15 mouse cellular contexts compared by ENCODE assay signal in genomic region chr8:46251561-46251960, GRCm38 (mm10). TPM values are rescaled to one million over a fixed set of nuclear protein-coding genes. Genes with fewer than 3 reads are reported as not detected.
A peak's percentile ranks its signal among the peaks of the same experiment; 100 is the strongest.
DNase-seq lines count a peak whose midpoint lies in the region; ATAC-seq lines count a peak whose summit lies in the region.
"Had no signal": no experiment of that assay in that cellular context is flagged by ENCODE, and none has a peak within 500 bp of the region (broad histone marks: within the 10 kb centered on the region; RNA-seq: fewer than 3 reads in every experiment).

No protein-coding gene starts in this region.

- ATAC-seq in hindbrain, embryonic 11.5 days (ENCODE audit: low FRiP score): no peak
- no peak for ATAC-seq in midbrain, embryonic 12.5 days (ENCODE audit: low FRiP score, low read depth)
- no peak for ATAC-seq in intestine, embryonic 16.5 days
- ATAC-seq: intestine, embryonic 15.5 days had no signal

- peak; percentile 66 for DNase-seq in embryo, embryonic 10.5 days (ENCODE audit: low spot score)
- DNase-seq in embryonic facial prominence, embryonic 10.5 days (ENCODE audit: low spot score): peak; percentile 53
- no peak for DNase-seq in hindbrain, embryonic 11.5 days (ENCODE audit: low spot score)
- DNase-seq in adrenal gland, postnatal 4 days (ENCODE audit: low spot score in 2 of 2): no peak
- no peak for DNase-seq in frontal cortex, adult 2 months (ENCODE audit: extremely low spot score in 1 of 2, low spot score in 1 of 2)
- DNase-seq in urinary bladder, postnatal 10 days (ENCODE audit: low spot score): no peak
- DNase-seq: lung, adult 18-20 months; right cerebral cortex, postnatal 25 days had no signal

- no peaks in the 10 kb centered on the region for H3K36me3 ChIP-seq in embryonic facial prominence, embryonic 10.5 days (replicated peaks)
- H3K36me3 ChIP-seq in hindbrain, embryonic 11.5 days (ENCODE audit: control insufficient read depth, insufficient read depth, low read length): no peaks in the 10 kb centered on the region
- no peaks in the 10 kb centered on the region for H3K36me3 ChIP-seq in midbrain, embryonic 12.5 days
- no peaks in the 10 kb centered on the region for H3K36me3 ChIP-seq in intestine, embryonic 16.5 days (ENCODE audit: control insufficient read depth, insufficient read depth, low read length)
- H3K36me3 ChIP-seq: heart, embryonic 10.5 days; intestine, embryonic 15.5 days; stomach, embryonic 15.5 days had no signal

- no peak overlapping the region for H3K4me3 ChIP-seq in embryonic facial prominence, embryonic 10.5 days
- no peak overlapping the region for H3K4me3 ChIP-seq in hindbrain, embryonic 11.5 days (ENCODE audit: low read depth, low read length)
- H3K4me3 ChIP-seq in midbrain, embryonic 12.5 days: no peak overlapping the region
- H3K4me3 ChIP-seq in intestine, embryonic 16.5 days (ENCODE audit: low read length): no peak overlapping the region
- H3K4me3 ChIP-seq: heart, embryonic 10.5 days; intestine, embryonic 15.5 days; stomach, embryonic 15.5 days had no signal

- no peak overlapping the region for H3K9ac ChIP-seq in hindbrain, embryonic 11.5 days (ENCODE audit: low read depth, low read length)
- H3K9ac ChIP-seq in midbrain, embryonic 12.5 days (replicated peaks): no peak overlapping the region
- H3K9ac ChIP-seq in intestine, embryonic 16.5 days (ENCODE audit: low read depth, low read length): no peak overlapping the region
- H3K9ac ChIP-seq: intestine, embryonic 15.5 days; stomach, embryonic 15.5 days had no signal

- H3K9me3 ChIP-seq in embryonic facial prominence, embryonic 10.5 days: no peaks in the 10 kb centered on the region
- no peaks in the 10 kb centered on the region for H3K9me3 ChIP-seq in hindbrain, embryonic 11.5 days (ENCODE audit: control insufficient read depth, low read length)
- no peaks in the 10 kb centered on the region for H3K9me3 ChIP-seq in midbrain, embryonic 12.5 days
- H3K9me3 ChIP-seq in intestine, embryonic 16.5 days (ENCODE audit: control insufficient read depth, low read length): no peaks in the 10 kb centered on the region
- H3K9me3 ChIP-seq: heart, embryonic 10.5 days; intestine, embryonic 15.5 days; stomach, embryonic 15.5 days had no signal

- H3K27ac ChIP-seq in embryonic facial prominence, embryonic 10.5 days (replicated peaks): peak overlapping the region; percentile 70
- H3K27ac ChIP-seq in hindbrain, embryonic 11.5 days (ENCODE audit: low read depth, low read length): no peak overlapping the region
- H3K27ac ChIP-seq in midbrain, embryonic 12.5 days (replicated peaks): no peak overlapping the region
- H3K27ac ChIP-seq in intestine, embryonic 16.5 days (ENCODE audit: low read length): no peak overlapping the region
- H3K27ac ChIP-seq: heart, embryonic 10.5 days; intestine, embryonic 15.5 days; stomach, embryonic 15.5 days had no signal

- H3K27me3 ChIP-seq in embryonic facial prominence, embryonic 10.5 days (replicated peaks; ENCODE audit: low read depth, poor library complexity, severe bottlenecking): peaks cover 32% of the 10 kb centered on the region
- peaks cover 16% of the 10 kb centered on the region for H3K27me3 ChIP-seq in hindbrain, embryonic 11.5 days (ENCODE audit: control insufficient read depth, insufficient read depth, low read length)
- H3K27me3 ChIP-seq in midbrain, embryonic 12.5 days: peaks cover 43% of the 10 kb centered on the region
- no peaks in the 10 kb centered on the region for H3K27me3 ChIP-seq in intestine, embryonic 16.5 days (replicated peaks; ENCODE audit: control insufficient read depth, insufficient read depth, low read length)
- H3K27me3 ChIP-seq: intestine, embryonic 15.5 days; stomach, embryonic 15.5 days had no signal

- peaks cover 18% of the 10 kb centered on the region for H3K4me1 ChIP-seq in embryonic facial prominence, embryonic 10.5 days
- H3K4me1 ChIP-seq in hindbrain, embryonic 11.5 days (replicated peaks; ENCODE audit: control insufficient read depth, insufficient read depth, low read length): no peaks in the 10 kb centered on the region
- peaks cover 11% of the 10 kb centered on the region for H3K4me1 ChIP-seq in midbrain, embryonic 12.5 days
- H3K4me1 ChIP-seq in intestine, embryonic 16.5 days (ENCODE audit: control insufficient read depth, insufficient read depth, low read length): no peaks in the 10 kb centered on the region
- H3K4me1 ChIP-seq: stomach, embryonic 15.5 days had no signal

- 44% methylated on average over 10 of the region's 10 CpGs for WGBS in embryonic facial prominence, embryonic 10.5 days
- 37% methylated on average over 10 of the region's 10 CpGs for WGBS in hindbrain, embryonic 11.5 days
- WGBS in midbrain, embryonic 12.5 days: 47% methylated on average over 10 of the region's 10 CpGs
- 48% methylated on average over 10 of the region's 10 CpGs for WGBS in intestine, embryonic 16.5 days

- H3K4me2 ChIP-seq in hindbrain, embryonic 11.5 days (replicated peaks; ENCODE audit: low read depth, low read length): 0 out of 2 replicates have a peak overlapping the region, but pooled peaks have one; percentile 6
- H3K4me2 ChIP-seq in midbrain, embryonic 12.5 days (replicated peaks): peak overlapping the region; percentile 22; the same call in 1 of the 2 replicates
- no peak overlapping the region for H3K4me2 ChIP-seq in intestine, embryonic 16.5 days (ENCODE audit: low read depth, low read length)
- H3K4me2 ChIP-seq: stomach, embryonic 15.5 days had no signal

RNA-seq across cellular contexts. Expression of gene Slc25a4, which starts 40.5 kb away (rescaled TPM):
- 543 and 574 TPM in 2 replicates for polyA plus RNA-seq in embryonic facial prominence, embryonic 10.5 days (2016; fragmentation: Nextera tagmentation; extraction: Ambion mirVana)
- 486 and 529 TPM in 2 replicates for polyA plus RNA-seq in hindbrain, embryonic 11.5 days (2014; fragmentation: Nextera tagmentation; extraction: Ambion mirVana)
- 494 and 521 TPM in 2 replicates for polyA plus RNA-seq in midbrain, embryonic 12.5 days (2016; fragmentation: Nextera tagmentation; extraction: Ambion mirVana)
- total RNA-seq in adrenal gland, postnatal 4 days (2021): 100 to 1,000 TPM; 273 to 285 TPM
- polyA plus RNA-seq in frontal cortex, adult 2 months (2012; rRNA removed): 634 and 635 TPM in 2 replicates
- polyA plus RNA-seq in intestine, embryonic 16.5 days (2015; fragmentation: Nextera tagmentation; extraction: Ambion mirVana): 360 and 397 TPM in 2 replicates

RNA-seq across cellular contexts. Expression of gene Helt, which starts 42.9 kb away (rescaled TPM):
- polyA plus RNA-seq in embryonic facial prominence, embryonic 10.5 days (2016; fragmentation: Nextera tagmentation; extraction: Ambion mirVana): 0.36 and 0.64 TPM in 2 replicates
- 0.60 and 1.1 TPM in 2 replicates for polyA plus RNA-seq in hindbrain, embryonic 11.5 days (2014; fragmentation: Nextera tagmentation; extraction: Ambion mirVana)
- 38.6 and 58.0 TPM in 2 replicates for polyA plus RNA-seq in midbrain, embryonic 12.5 days (2016; fragmentation: Nextera tagmentation; extraction: Ambion mirVana)
- under 1 TPM in 1 of 2 experiments, not detected in 1; 0.23 TPM for total RNA-seq in adrenal gland, postnatal 4 days (2021)
- polyA plus RNA-seq in frontal cortex, adult 2 months (2012; rRNA removed): 0.18 and 0.34 TPM in 2 replicates
- not detected in 2 replicates for polyA plus RNA-seq in intestine, embryonic 16.5 days (2015; fragmentation: Nextera tagmentation; extraction: Ambion mirVana)
- total RNA-seq: left cerebral cortex, postnatal 14 days had no signal
- polyA plus RNA-seq: heart, embryonic 10.5 days; intestine, embryonic 15.5 days; large intestine, adult 2 months had no signal

Comparison
In these comparisons a context has a peak if more than half of its experiments do, and no peak if none do; other contexts are left out.
1. DNase-seq: peak in embryo, embryonic 10.5 days (single experiment) and embryonic facial prominence, embryonic 10.5 days (single experiment); none in hindbrain, embryonic 11.5 days (single experiment), adrenal gland, postnatal 4 days (0 of 2), frontal cortex, adult 2 months (0 of 2) and urinary bladder, postnatal 10 days (single experiment).
2. RNA of gene Helt, which starts 42.9 kb away (polyA plus RNA-seq): 38.6 to 58.0 TPM in midbrain, embryonic 12.5 days; 0.60 to 1.1 TPM in hindbrain, embryonic 11.5 days, 0.36 to 0.64 TPM in embryonic facial prominence, embryonic 10.5 days, 0.18 to 0.34 TPM in frontal cortex, adult 2 months and not detected in intestine, embryonic 16.5 days; every median in the first group is over 10 times any median in the second.